Mouse (Mus musculus): ENCODE measurements at regions not wholly inside any gene's neighbourhood (a gene's known extent, or its start where the extent isn't known, plus 50 kb on each side); places are given as distances from the start of the nearest gene placed in this dataset.

DNA sequence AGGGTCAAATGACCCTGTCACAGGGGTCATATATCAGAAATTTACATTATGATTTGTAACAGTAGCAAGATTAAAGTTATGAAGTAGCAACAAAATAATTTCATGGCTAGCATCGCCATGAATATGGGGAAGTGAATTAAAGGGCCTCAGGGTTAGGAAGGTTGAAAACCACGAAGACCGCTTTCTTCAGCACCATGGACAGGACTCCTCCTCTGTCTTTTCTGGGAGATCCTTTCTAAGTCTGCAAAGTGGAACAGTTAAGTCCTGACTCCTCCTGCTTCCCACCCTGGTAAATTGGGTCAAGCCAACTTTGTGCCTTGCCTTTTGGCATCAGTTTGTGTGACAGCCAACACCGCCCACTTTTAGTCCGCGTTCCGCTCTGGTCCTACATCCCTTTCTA, 275.7 kb downstream of the Atp23 start:
- no peak for DNase-seq

GRCm38 (mm10) chr10:126620802-126621201, 280.4 kb downstream of the Atp23 start:
- no peak for DNase-seq

GRCm38 (mm10) chr10:126619970-126620369, 281.2 kb downstream of the Atp23 start:
- DNase-seq: no peak

DNA sequence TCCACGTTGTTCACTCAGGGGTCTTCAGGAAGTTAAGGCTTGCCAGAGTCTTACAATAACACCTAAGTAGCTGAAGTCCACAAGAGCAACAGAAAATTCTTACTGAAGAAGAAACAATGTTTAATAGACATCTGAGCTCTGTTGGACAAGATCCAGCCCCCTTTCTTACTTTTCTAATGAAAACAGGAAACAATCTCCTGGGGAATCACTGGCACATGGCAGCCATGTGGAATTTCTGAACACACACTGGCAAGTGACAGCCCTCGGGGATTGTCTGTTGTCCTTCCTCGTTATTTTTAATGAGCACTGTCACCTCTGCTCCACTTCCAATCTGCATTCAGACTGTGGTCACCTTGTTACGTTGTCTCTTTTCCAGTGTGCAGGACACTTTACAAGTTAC, 288.9 kb downstream of the Atp23 start:
- DNase-seq: no peak

- no peak for DNase-seq
These were observed 290.6 kb downstream of the Atp23 start for GRCm38 (mm10) chr10:126610506-126610905.

- no peak for DNase-seq
These were observed 301.5 kb downstream of the Atp23 start for GRCm38 (mm10) chr10:126599686-126600085.

DNA sequence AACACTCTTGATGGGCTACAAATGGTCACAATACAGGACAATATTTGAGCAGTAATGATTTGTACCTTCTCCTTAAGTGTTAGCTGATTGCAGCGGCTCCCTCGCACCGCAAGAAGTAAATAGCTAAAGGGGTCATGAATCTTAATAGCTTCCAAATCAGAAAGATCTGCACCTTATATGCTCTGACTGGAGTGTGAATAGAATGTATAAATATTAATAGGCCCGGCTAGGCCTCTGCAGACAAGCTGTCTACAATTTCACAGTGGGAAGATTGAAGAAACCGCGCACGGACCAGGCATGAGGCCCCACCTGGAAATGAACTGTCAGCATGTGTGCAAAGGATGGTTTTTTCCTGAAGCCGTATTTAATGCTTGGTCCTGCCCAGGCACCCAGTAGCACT, 333.0 kb downstream of the Atp23 start:
- DNase-seq: no peak

GRCm38 (mm10) chr10:126565326-126565725, 335.8 kb downstream of the Atp23 start:
- no peak for DNase-seq

- DNase-seq: no peak
These were observed 346.1 kb downstream of the Atp23 start for GRCm38 (mm10) chr10:126555080-126555479.

DNA sequence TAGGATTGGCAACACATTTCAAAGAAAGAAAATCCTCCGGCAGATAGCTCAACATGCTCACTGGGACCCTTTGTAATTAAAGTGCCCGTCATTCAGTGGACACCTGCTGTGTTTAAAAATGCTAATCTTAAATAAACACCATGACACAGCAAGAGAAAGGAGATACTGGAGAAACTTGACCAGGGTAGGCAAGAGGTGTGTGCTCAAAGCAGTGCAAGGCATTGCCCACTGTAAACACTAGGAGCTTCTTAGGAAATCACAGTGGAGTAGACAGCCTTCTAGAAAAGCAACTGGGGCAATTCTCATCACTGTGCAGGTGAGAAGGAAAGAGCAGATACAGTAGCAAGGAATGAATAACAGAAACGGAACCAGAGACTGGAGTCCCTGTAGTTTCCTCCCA, 369.2 kb downstream of the Atp23 start:
- no peak for DNase-seq

- DNase-seq: peak; percentile 8
These were observed 369.8 kb downstream of the Atp23 start for GRCm38 (mm10) chr10:126531368-126531767.

DNA sequence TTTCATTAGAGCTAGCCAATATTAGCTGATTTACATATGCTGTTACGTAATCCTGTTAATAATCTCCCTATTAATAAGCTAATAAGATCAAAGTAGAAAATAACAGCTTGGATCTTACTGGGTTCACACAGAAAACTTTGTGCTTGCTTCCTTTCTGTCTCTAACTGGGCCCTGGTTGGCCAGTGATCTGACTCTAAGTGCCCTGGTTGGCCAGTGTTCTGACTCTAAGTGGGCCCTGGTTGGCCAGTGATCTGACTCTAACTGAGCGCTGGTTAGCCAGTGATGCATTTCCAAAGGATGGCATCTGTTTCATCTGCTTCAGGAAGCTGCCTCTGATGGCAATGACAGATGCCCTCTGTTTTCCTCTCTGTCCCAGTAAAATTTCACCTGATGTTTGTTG, 372.4 kb downstream of the Atp23 start:
- DNase-seq: no peak

DNA sequence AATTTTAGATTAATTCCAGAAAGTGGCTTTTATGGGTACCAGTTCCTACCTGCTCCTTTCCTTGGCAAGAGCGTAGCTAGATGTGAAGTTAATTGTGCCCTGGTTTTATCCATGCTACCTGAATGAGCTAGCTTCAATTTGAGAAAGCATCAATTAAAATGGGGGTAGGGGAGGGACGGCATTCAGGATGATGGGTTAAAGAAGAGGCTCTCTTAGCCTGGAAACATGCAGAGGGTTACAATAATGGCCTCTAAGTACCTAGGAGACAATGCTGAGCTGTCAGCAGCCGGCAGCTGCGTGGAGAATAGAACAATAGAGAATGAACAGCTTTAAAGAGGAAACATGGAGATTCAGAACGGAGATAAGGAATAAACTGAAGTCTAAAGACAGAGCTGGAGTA, 375.0 kb downstream of the Atp23 start:
- DNase-seq: no peak

GRCm38 (mm10) chr10:126521836-126522815, 379.0 kb downstream of the Atp23 start:
- no peak for DNase-seq

- no peak for DNase-seq
These were observed 380.2 kb downstream of the Atp23 start for GRCm38 (mm10) chr10:126520973-126521372.

DNA sequence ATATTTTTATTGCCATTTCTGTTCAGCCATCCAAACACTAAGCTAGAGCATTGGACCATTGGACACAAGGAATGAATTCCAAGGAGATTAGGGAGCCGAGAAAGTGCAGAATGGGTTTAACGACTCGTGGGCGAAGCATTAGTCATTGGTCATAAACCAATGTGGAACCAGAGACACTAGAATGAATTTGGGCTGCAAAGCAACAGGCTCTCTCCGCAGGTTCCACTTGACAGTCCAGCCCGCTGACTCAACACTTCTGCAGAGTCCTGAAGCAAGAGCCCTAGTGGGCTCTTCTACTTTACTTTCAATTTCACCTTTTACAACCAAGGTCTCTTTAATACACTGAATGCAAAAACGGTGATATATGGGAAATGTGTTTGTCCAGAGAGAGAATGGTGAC, 388.0 kb downstream of the Atp23 start:
- no peak for DNase-seq

GRCm38 (mm10) chr10:126511511-126511910, 389.6 kb downstream of the Atp23 start:
- peak; percentile 89 for DNase-seq

DNA sequence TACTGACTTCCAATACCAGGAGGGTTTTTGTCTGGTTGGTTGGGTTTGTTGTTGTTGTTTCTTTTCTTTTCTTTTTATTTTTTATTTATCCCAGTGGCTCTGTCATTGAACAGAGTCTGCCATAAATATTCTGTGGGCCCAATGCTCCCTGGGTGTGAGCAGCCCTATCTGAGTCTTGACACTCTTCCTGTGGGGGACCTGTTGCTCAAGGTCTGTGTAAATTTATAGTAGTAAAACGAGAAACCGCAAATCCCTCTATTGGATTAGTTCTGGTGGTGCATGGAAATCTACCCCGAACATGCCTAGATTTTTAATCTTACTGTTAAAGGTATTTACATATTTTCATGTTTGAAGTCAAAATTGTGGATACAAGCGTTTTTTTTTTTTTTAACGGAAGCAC, 395.2 kb downstream of the Atp23 start:
- DNase-seq: no peak

DNA sequence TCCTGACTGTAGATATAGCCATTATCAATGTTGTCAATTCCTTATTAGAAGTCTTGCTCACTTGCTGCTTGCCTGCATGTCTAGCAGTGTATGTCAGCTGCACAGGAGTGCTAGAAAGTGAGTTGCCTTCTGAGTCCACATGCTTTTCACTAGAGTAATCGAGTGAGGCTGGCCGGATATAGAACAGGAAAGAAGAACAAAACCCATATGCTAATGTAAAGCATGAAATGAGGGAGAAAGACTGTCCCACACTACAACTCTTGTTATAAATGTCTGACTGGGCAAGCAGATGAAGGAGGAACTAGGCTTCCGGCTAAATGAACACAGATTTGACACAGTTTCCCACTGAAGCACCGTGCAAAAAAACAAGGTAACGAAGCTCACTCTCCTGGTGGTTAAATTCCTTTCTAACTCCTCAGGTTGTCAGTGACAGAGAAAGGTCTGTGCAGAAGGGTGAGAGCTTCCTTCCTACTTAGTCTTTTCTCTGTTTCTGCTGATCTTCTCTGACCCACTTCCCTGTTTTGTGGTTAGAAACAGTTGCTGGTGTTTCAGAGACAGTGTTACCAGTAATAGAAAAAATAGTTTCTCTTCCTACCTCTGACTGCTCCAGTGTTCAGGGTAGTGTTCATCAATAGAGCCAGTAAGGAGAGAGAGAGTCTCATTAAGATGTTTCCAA, 399.0 kb downstream of the Atp23 start:
- DNase-seq: peak; percentile 18

DNA sequence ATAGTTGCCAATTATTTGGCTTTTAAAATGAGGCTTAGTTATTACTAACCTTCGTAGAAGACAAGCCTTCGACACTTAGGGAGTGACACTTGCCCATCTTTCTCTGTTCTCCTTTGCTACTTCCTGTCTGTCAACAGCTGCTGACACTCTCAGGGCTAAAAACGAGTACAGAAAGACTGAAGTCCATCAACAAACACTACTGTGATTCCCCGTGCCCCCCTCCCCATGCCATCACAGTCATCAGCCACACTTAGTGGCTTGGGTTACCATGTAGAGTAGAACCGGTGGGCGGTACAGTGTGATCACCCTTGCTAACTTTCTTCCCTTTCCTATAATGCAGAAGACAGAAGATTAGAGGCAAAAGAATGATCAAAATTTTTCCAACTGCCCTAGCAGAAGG, 402.4 kb downstream of the Atp23 start:
- no peak for DNase-seq

GRCm38 (mm10) chr10:126493734-126494133, 407.4 kb downstream of the Atp23 start:
- no peak for DNase-seq

- DNase-seq: no peak
These were observed 408.9 kb downstream of the Atp23 start for GRCm38 (mm10) chr10:126492211-126492610.

GRCm38 (mm10) chr10:126485129-126485528, 416.0 kb downstream of the Atp23 start:
- DNase-seq: no peak

DNA sequence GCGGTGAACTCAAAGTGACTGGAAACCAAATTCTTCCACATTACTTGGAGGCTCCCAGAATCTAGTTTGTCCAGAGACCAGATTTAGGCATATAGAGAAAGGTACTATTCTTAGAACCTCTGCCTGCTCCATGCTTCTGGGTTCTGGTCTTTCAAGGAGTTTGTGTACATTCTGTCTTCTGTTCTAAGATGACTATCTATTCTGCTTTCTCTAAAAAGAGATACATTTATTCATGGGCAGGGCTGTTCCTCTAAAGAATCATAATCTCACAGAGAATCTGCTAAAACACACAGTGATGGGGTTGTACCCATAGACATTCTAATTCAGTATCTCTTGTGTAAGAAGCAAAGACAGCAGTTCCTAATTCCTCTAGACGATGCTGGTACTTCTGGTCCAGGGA, 417.7 kb downstream of the Atp23 start:
- DNase-seq: no peak
